Mouse (Mus musculus) CD4-positive, CD25-positive, alpha-beta regulatory T cell, adult 4 months (primary cell): ENCODE data around the gene Smap1. TPM values are rescaled to one million over a fixed set of nuclear protein-coding genes. Genes with fewer than 3 reads are reported as not detected.

Source experiments
- ATAC-seq: one replicate; pipeline ENCODE4 v1.8.0; 2017
- polyA plus RNA-seq, 2 experiments: library from polyadenylated mRNA; unstranded; fragments of 100-300 nt; shearing (Covaris generic); gene quantifications; one replicate each; pipeline ENCODE4 v1.2.1; 2017

The Smap1 gene
- polyA plus RNA-seq, 2 experiments from 2014 or later, result 43.7 to 49.4 TPM

GRCm38 (mm10) chr1:23919086-23919485, 3.0 kb downstream of the Smap1 start:
- no peak for ATAC-seq

GRCm38 (mm10) chr1:23915483-23915882, 6.6 kb downstream of the Smap1 start:
- ATAC-seq, result peak; percentile 90

GRCm38 (mm10) chr1:23912988-23913387, 9.1 kb downstream of the Smap1 start:
- no peak for ATAC-seq

GRCm38 (mm10) chr1:23906082-23906481, 16.0 kb downstream of the Smap1 start:
- peak; percentile 69 for ATAC-seq

GRCm38 (mm10) chr1:23903340-23903739, 18.8 kb downstream of the Smap1 start:
- no peak for ATAC-seq

- no peak for ATAC-seq
Observed at GRCm38 (mm10) chr1:23902736-23903135, 19.4 kb downstream of the Smap1 start.

- ATAC-seq, result peak; percentile 67
Observed at GRCm38 (mm10) chr1:23899647-23900020, 22.5 kb downstream of the Smap1 start.

- ATAC-seq, result no peak
Observed at GRCm38 (mm10) chr1:23899020-23899646, 23.0 kb downstream of the Smap1 start.

GRCm38 (mm10) chr1:23892072-23892471, 30.0 kb downstream of the Smap1 start:
- no peak for ATAC-seq

- no peak for ATAC-seq
Observed at GRCm38 (mm10) chr1:23884914-23885313, 37.2 kb downstream of the Smap1 start.

DNA sequence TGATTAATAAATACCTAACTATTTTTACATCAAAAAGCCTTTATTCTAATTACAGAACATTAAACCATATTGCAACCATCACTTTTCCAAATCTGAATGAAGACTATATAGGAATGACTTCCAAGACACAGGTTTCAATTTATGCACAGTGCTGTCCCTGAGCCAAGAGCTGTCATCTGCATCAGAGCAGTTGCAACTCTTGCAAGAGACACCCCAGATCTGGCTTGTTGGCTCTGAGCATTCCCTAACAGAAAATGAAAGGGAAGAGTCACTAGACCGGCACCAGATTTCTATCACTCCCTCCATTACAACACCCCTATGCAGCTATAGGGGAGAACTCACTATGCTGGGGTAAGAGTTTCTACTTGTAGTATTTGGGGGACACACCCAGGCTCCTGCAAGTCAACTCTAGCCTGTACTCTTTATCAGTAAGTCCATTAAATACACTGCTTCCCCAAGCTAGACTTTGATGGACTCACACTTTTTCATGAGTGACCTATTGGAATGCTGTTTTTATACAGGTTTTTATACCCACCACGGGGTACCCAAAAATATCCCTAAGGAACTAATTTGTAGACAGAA, 37.9 kb downstream of the Smap1 start:
- ATAC-seq, result no peak

- peak; percentile 26 for ATAC-seq
Observed at GRCm38 (mm10) chr1:23882681-23883080, 39.4 kb downstream of the Smap1 start.

GRCm38 (mm10) chr1:23872194-23872593, 49.9 kb downstream of the Smap1 start:
- no peak for ATAC-seq

DNA sequence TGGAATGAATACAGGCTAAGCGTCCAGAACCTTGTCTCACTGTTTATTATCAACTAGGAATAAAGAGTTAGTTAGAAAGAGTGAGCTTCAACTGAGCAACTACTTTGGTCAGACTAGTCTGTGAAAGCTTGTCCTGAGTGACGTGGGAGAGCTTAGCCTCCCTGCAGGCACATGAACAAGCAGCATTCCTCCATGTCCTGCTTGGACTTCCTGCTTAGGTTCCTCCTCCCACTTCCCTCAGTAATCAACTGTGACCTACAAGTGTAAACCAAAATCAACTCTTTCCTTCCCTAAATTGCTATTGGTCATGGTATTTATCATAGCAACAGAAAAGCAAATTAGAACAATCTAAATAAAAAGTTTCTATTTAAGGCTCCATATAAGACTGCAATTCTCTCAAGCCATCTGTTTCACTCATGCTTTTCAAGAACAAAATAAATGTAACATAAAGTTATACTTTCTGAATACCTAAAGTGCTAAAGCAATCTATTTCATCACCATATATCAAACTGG, 54.7 kb downstream of the Smap1 start:
- no peak for ATAC-seq

- ATAC-seq, result no peak
Observed at GRCm38 (mm10) chr1:23865566-23865965, 56.6 kb downstream of the Smap1 start.

GRCm38 (mm10) chr1:23860944-23861343, 61.2 kb downstream of the Smap1 start:
- ATAC-seq, result no peak

- no peak for ATAC-seq
Observed at GRCm38 (mm10) chr1:23855623-23856022, 66.5 kb downstream of the Smap1 start.

- no peak for ATAC-seq
Observed at GRCm38 (mm10) chr1:23846044-23846680, 76.0 kb downstream of the Smap1 start.

GRCm38 (mm10) chr1:23845007-23845406, 77.1 kb downstream of the Smap1 start:
- no peak for ATAC-seq

GRCm38 (mm10) chr1:23843790-23844189, 78.3 kb downstream of the Smap1 start:
- ATAC-seq, result no peak

GRCm38 (mm10) chr1:23842629-23843028, 79.5 kb downstream of the Smap1 start:
- no peak for ATAC-seq

DNA sequence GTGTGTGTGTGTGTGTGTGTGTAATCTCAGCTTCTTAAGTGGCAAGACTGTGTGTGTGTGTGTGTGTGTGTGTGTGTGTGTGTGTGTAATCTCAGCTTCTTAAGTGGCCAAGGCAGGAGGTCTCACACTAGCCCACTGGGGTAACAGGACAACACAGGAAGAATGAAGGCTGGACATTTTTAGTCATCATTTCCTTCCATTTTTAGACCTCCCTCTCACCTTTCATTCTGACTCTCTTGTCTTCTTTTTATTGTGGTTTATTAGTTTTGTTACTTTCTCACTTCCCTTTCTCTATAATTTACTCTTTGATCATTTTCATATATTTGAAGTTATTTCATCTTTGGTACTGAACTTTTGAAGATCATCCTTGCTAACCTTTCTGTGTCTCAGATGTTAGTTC, 81.2 kb downstream of the Smap1 start:
- ATAC-seq, result peak; percentile 38

DNA sequence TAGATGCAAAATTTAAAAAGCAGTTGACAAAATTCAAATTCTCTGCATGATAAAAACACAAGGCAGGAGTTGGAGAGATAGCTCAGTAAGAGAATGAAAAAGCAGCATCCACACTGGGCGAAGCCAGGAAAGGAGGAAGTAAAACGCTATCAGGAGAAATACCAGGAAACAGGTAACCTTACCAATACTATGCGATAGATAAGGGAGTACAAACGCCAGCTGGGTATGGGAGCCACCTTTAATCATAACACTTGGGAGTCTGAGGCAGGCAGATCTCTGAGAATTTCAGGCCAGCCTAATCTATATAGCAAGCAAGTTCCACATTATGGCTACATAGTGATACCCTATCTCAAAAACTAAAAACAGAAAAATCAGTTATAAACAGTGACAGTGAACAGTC, 85.5 kb downstream of the Smap1 start:
- ATAC-seq, result no peak

GRCm38 (mm10) chr1:23834819-23835218, 87.3 kb downstream of the Smap1 start:
- ATAC-seq, result no peak
